Mouse (Mus musculus) liver, embryonic 13.5 days (tissue): ENCODE results near the gene Aptx. TPM values are rescaled to one million over a fixed set of nuclear protein-coding genes. Genes with fewer than 3 reads are reported as not detected.

Experiments
- ATAC-seq: fragments of 200-750 bp; cut with Nextera tagmentation; 2 replicates; pipeline ENCODE4 v1.8.0; 2017; ENCODE audit warnings: low read depth, mild to moderate bottlenecking, moderate number of reproducible peaks, moderate library complexity
- DNase-seq: peaks from one replicate; pipeline ENCODE4 v3.0.0; 2022
- H3K27ac ChIP-seq: fragments of 300-500 bp; sonication (generic); 2 replicates; pipeline ENCODE4 v1.5.1; 2015; ENCODE audit warnings: moderate library complexity, mild to moderate bottlenecking, inconsistent platforms
- H3K27me3 ChIP-seq: fragments of 300-500 bp; sonication (generic); 2 replicates; pipeline ENCODE4 v1.6.1; 2015; ENCODE audit warnings: mild to moderate bottlenecking, inconsistent platforms
- H3K36me3 ChIP-seq: fragments of 300-500 bp; sonication (generic); 2 replicates; pipeline ENCODE4 v1.6.1; 2015; ENCODE audit warnings: mild to moderate bottlenecking, inconsistent platforms
- H3K4me1 ChIP-seq: fragments of 300-500 bp; sonication (generic); replicated peaks from 2 replicates; pipeline ENCODE4 v1.6.1; 2015; ENCODE audit warnings: inconsistent platforms
- H3K4me2 ChIP-seq: fragments of 300-500 bp; sonication (generic); 2 replicates; pipeline ENCODE4 v1.6.1; 2015; ENCODE audit warnings: inconsistent platforms, mild to moderate bottlenecking, moderate library complexity
- H3K4me3 ChIP-seq: fragments of 300-500 bp; sonication (generic); replicated peaks from 2 replicates; pipeline ENCODE4 v1.5.1; 2015; ENCODE audit warnings: mild to moderate bottlenecking, inconsistent platforms
- H3K9ac ChIP-seq: fragments of 300-500 bp; sonication (generic); 2 replicates; pipeline ENCODE4 v1.6.1; 2015; ENCODE audit warnings: mild to moderate bottlenecking, inconsistent platforms
- H3K9me3 ChIP-seq: fragments of 300-500 bp; sonication (generic); replicated peaks from 2 replicates; pipeline ENCODE4 v1.6.1; 2016; ENCODE audit warnings: inconsistent platforms
- WGBS: fragments of 180-500 bp; shearing (Covaris S2); methylation state at CpG from one replicate; pipeline ENCODE4 v1.1.7; 2015; ENCODE audit not compliant: insufficient replicate concordance; 5-methylcytosine and 5-hydroxymethylcytosine counted together
- polyA plus RNA-seq: library from polyadenylated mRNA; unstranded; fragments of >200 nt; fragmentation: Nextera tagmentation; extraction: Ambion mirVana; gene quantifications from 2 replicates; pipeline ENCODE4 v1.2.1, GENCODE M21; 2015

Gene Aptx
- 11.8 and 13.1 TPM in 2 replicates for polyA plus RNA-seq

- DNase-seq (peak; percentile 86), ATAC-seq (peak; percentile 85)
- Histone ChIP-seq H3K4me2 (peak within 1 kb of the TSS; percentile 79), H3K4me3 (peak within 1 kb of the TSS; percentile 70), H3K27me3 (no peaks in the 10 kb centered on the region), H3K9me3 (no peaks in the 10 kb centered on the region), H3K36me3 (no peaks in the 10 kb centered on the region), H3K9ac (peak within 1 kb of the TSS; percentile 69), H3K4me1 (peaks cover 47% of the 10 kb centered on the region), H3K27ac (peak within 1 kb of the TSS; percentile 83)
- WGBS = under 1% methylated on average over 42 of the region's 42 CpGs
These were observed at the start of gene Aptx for GRCm38 (mm10) chr4:40702797-40703709. TSS of gene Aptx (minus strand) at chr4:40703194.

- DNase-seq = no peak
- 0 out of 2 replicates have a peak, but pooled peaks cover 2% of the 10 kb centered on the region for H3K4me1 ChIP-seq
- peaks cover 83% of the 10 kb centered on the region for H3K36me3 ChIP-seq
- H3K4me3 ChIP-seq = no peak overlapping the region
- H3K4me2 ChIP-seq = no peak overlapping the region
- 66% methylated on average over 1 of the region's 1 CpGs for WGBS
- H3K27ac ChIP-seq = no peak overlapping the region
- no peaks in the 10 kb centered on the region for H3K9me3 ChIP-seq
- H3K9ac ChIP-seq = no peak overlapping the region
- H3K27me3 ChIP-seq = no peaks in the 10 kb centered on the region
- ATAC-seq = no peak
These were observed 32.4 kb upstream of the Aptx start for GRCm38 (mm10) chr4:40735351-40735750.

GRCm38 (mm10) chr4:40731262-40731661 lies 28.3 kb upstream of the Aptx start:
- Histone ChIP-seq H3K9ac (no peak overlapping the region), H3K4me1 (peaks cover 18% of the 10 kb centered on the region), H3K36me3 (peaks cover 88% of the 10 kb centered on the region), H3K9me3 (no peaks in the 10 kb centered on the region), H3K4me2 (no peak overlapping the region), H3K27ac (no peak overlapping the region), H3K27me3 (no peaks in the 10 kb centered on the region), H3K4me3 (no peak overlapping the region)
- ATAC-seq (no peak), DNase-seq (no peak)

GRCm38 (mm10) chr4:40727247-40727646 lies 24.3 kb upstream of the Aptx start:
- no peaks in the 10 kb centered on the region for H3K9me3 ChIP-seq
- H3K4me1 ChIP-seq = peaks cover 48% of the 10 kb centered on the region
- DNase-seq (no peak), ATAC-seq (no peak)
- no peaks in the 10 kb centered on the region for H3K27me3 ChIP-seq
- H3K36me3 ChIP-seq = peaks cover 76% of the 10 kb centered on the region
- 71% methylated on average over 1 of the region's 1 CpGs for WGBS
- no peak overlapping the region for H3K4me3 ChIP-seq
- no peak overlapping the region; the same call in 1 of the 2 replicates for H3K27ac ChIP-seq
- H3K4me2 ChIP-seq = no peak overlapping the region
- 0 out of 2 replicates have a peak overlapping the region, but pooled peaks have one; percentile 7 for H3K9ac ChIP-seq

- DNase-seq (no peak), ATAC-seq (no peak)
- H3K4me3 ChIP-seq = no peak overlapping the region
- H3K27ac ChIP-seq = no peak overlapping the region
- no peaks in the 10 kb centered on the region for H3K9me3 ChIP-seq
- peak overlapping the region; percentile 95; the same call in 1 of the 2 replicates for H3K9ac ChIP-seq
- peaks cover 59% of the 10 kb centered on the region for H3K36me3 ChIP-seq
- H3K4me2 ChIP-seq = peak overlapping the region; percentile 90
- no peaks in the 10 kb centered on the region for H3K27me3 ChIP-seq
- H3K4me1 ChIP-seq = peaks cover 62% of the 10 kb centered on the region
These were observed 22.6 kb upstream of the Aptx start for GRCm38 (mm10) chr4:40725554-40725953.

- WGBS = 77% methylated on average over 7 of the region's 7 CpGs
- Histone ChIP-seq H3K36me3 (peaks cover 55% of the 10 kb centered on the region), H3K27ac (no peak overlapping the region), H3K4me1 (peaks cover 60% of the 10 kb centered on the region), H3K27me3 (no peaks in the 10 kb centered on the region), H3K9ac (peak overlapping the region; percentile 95; the same call in 1 of the 2 replicates), H3K9me3 (no peaks in the 10 kb centered on the region), H3K4me2 (peak overlapping the region; percentile 90), H3K4me3 (peak overlapping the region; percentile 98)
- ATAC-seq (no peak), DNase-seq (no peak)
These were observed 22.1 kb upstream of the Aptx start for GRCm38 (mm10) chr4:40725141-40725540.

- DNase-seq (peak; percentile 75), ATAC-seq (peak; percentile 75)
- Histone ChIP-seq H3K4me2 (peak overlapping the region; percentile 90), H3K9ac (peak overlapping the region; percentile 95), H3K27me3 (no peaks in the 10 kb centered on the region), H3K36me3 (peaks cover 36% of the 10 kb centered on the region), H3K27ac (peak overlapping the region; percentile 96), H3K9me3 (no peaks in the 10 kb centered on the region), H3K4me1 (peaks cover 54% of the 10 kb centered on the region), H3K4me3 (peak overlapping the region; percentile 98)
- under 1% methylated on average over 47 of the region's 62 CpGs for WGBS
These were observed 19.9 kb upstream of the Aptx start for GRCm38 (mm10) chr4:40722687-40723460.

- under 1% methylated on average over 54 of the region's 54 CpGs for WGBS
- Histone ChIP-seq H3K36me3 (peaks cover 31% of the 10 kb centered on the region), H3K4me1 (peaks cover 50% of the 10 kb centered on the region), H3K9me3 (no peaks in the 10 kb centered on the region), H3K4me2 (peak within 1 kb of the TSS; percentile 90), H3K27ac (peak within 1 kb of the TSS; percentile 96), H3K9ac (peak within 1 kb of the TSS; percentile 95), H3K27me3 (no peaks in the 10 kb centered on the region), H3K4me3 (peak within 1 kb of the TSS; percentile 98)
- peak; percentile 87 for ATAC-seq
- DNase-seq = peak; percentile 92
These were observed 19.1 kb upstream of the Aptx start, which contains the start of gene Dnaja1 for GRCm38 (mm10) chr4:40722011-40722666. TSS of gene Dnaja1 (plus strand) at chr4:40722150.

- H3K27ac ChIP-seq = peak overlapping the region; percentile 96; the same call in 1 of the 2 replicates
- no peak for ATAC-seq
- WGBS = 69% methylated on average over 8 of the region's 8 CpGs
These were observed 17.9 kb upstream of the Aptx start for GRCm38 (mm10) chr4:40720910-40721309.

GRCm38 (mm10) chr4:40717141-40717540 lies 14.1 kb upstream of the Aptx start:
- Histone ChIP-seq H3K9me3 (no peaks in the 10 kb centered on the region), H3K36me3 (no peaks in the 10 kb centered on the region), H3K4me1 (peaks cover 14% of the 10 kb centered on the region), H3K4me3 (no peak overlapping the region), H3K27me3 (no peaks in the 10 kb centered on the region), H3K9ac (no peak overlapping the region), H3K27ac (no peak overlapping the region), H3K4me2 (no peak overlapping the region)
- 68% methylated on average over 3 of the region's 3 CpGs for WGBS
- ATAC-seq (no peak), DNase-seq (no peak)

More at GRCm38 (mm10) chr4:40720910-40721309, 17.9 kb upstream of the Aptx start:
- Histone ChIP-seq H3K27me3 (no peaks in the 10 kb centered on the region), H3K4me2 (peak overlapping the region; percentile 90), H3K9me3 (no peaks in the 10 kb centered on the region), H3K9ac (peak overlapping the region; percentile 95; the same call in 1 of the 2 replicates), H3K36me3 (peaks cover 20% of the 10 kb centered on the region), H3K4me3 (peak overlapping the region; percentile 98; the same call in 1 of the 2 replicates), H3K4me1 (peaks cover 41% of the 10 kb centered on the region)
- no peak for DNase-seq
